Mouse (Mus musculus) embryonic facial prominence, embryonic 14.5 days (tissue): Measurements from ENCODE around the gene Paqr6. TPM values are rescaled to one million over a fixed set of nuclear protein-coding genes. Genes with fewer than 3 reads are reported as not detected.
A peak's percentile ranks its signal among the peaks of the same experiment; 100 is the strongest.

Experiments used
- ATAC-seq: fragments of 200-750 bp; cut with Nextera tagmentation; 2 replicates; pipeline ENCODE4 v1.8.0; 2017; ENCODE audit warnings: low read depth, moderate number of reproducible peaks, moderate TSS enrichment
- DNase-seq: peaks from one replicate; pipeline ENCODE4 v3.0.0-alpha.2; 2015; ENCODE audit warnings: low spot score
- H3K27ac ChIP-seq: fragments of 300-500 bp; sonication (generic); replicated peaks from 2 replicates; pipeline ENCODE4 v1.5.1; 2014; ENCODE audit warnings: low read depth, mild to moderate bottlenecking, low read length, moderate library complexity
- H3K27me3 ChIP-seq: fragments of 300-500 bp; sonication (generic); replicated peaks from 2 replicates; pipeline ENCODE4 v1.6.1; 2014; ENCODE audit warnings: low read length; ENCODE audit not compliant: control insufficient read depth, insufficient read depth
- H3K36me3 ChIP-seq: fragments of 300-500 bp; sonication (generic); 2 replicates; pipeline ENCODE4 v1.6.1; 2014; ENCODE audit warnings: low read length, mixed read lengths; ENCODE audit not compliant: control insufficient read depth, insufficient read depth
- H3K4me1 ChIP-seq: fragments of 300-500 bp; sonication (generic); 2 replicates; pipeline ENCODE4 v1.6.1; 2014; ENCODE audit warnings: antibody characterized with exemption, low read length; ENCODE audit not compliant: control insufficient read depth, insufficient read depth
- H3K4me2 ChIP-seq: fragments of 300-500 bp; sonication (generic); 2 replicates; pipeline ENCODE4 v1.6.1; 2014; ENCODE audit warnings: low read depth, mild to moderate bottlenecking, low read length, moderate library complexity, mixed read lengths
- H3K4me3 ChIP-seq: fragments of 300-500 bp; sonication (generic); 2 replicates; pipeline ENCODE4 v1.5.1; 2014; ENCODE audit warnings: low read depth, mild to moderate bottlenecking, low read length
- H3K9ac ChIP-seq: fragments of 300-500 bp; sonication (generic); 2 replicates; pipeline ENCODE4 v1.6.1; 2014; ENCODE audit warnings: low read depth, mild to moderate bottlenecking, low read length, moderate library complexity, mixed read lengths
- H3K9me3 ChIP-seq: fragments of 300-500 bp; sonication (generic); 2 replicates; pipeline ENCODE4 v1.6.1; 2016; ENCODE audit warnings: low read length; ENCODE audit not compliant: control insufficient read depth
- WGBS: fragments of 180-500 bp; shearing (Covaris S2); extraction: QIAGEN DNeasy Blood & Tissue Kit; methylation state at CpG from one replicate; pipeline ENCODE4 v1.1.7; 2014; 5-methylcytosine and 5-hydroxymethylcytosine counted together
- polyA plus RNA-seq: library from polyadenylated mRNA; unstranded; fragments of >200 nt; fragmentation: Nextera tagmentation; extraction: Ambion mirVana; gene quantifications from 2 replicates; pipeline ENCODE4 v1.2.1, GENCODE M21; 2014

Paqr6 gene
- polyA plus RNA-seq = 7.3 and 9.2 TPM in 2 replicates

GRCm38 (mm10) chr3:88364337-88364736, at the start of gene Paqr6:
Gene Paqr6 (plus strand): TSS chr3:88364584.
- Histone ChIP-seq H3K27ac (peak within 1 kb of the TSS; percentile 48; the same call in 1 of the 2 replicates), H3K4me3 (peak within 1 kb of the TSS; percentile 5; the same call in 1 of the 2 replicates), H3K9ac (peak within 1 kb of the TSS; percentile 42; the same call in 1 of the 2 replicates), H3K4me2 (peak within 1 kb of the TSS; percentile 41), H3K4me1 (peaks cover 6% of the 10 kb centered on the region; the same call in 1 of the 2 replicates), H3K27me3 (peaks cover 16% of the 10 kb centered on the region), H3K36me3 (peaks cover 32% of the 10 kb centered on the region), H3K9me3 (no peaks in the 10 kb centered on the region)
- WGBS = 2% methylated on average over 15 of the region's 16 CpGs
- ATAC-seq (0 out of 2 replicates have a peak, but pooled peaks have one; percentile 22), DNase-seq (peak; percentile 47)

GRCm38 (mm10) chr3:88324951-88325405, 39.4 kb upstream of the Paqr6 start, which contains the start of gene Glmp:
Gene Glmp (plus strand): TSS chr3:88325023.
- DNase-seq (peak; percentile 93), ATAC-seq (peak; percentile 86)
- no peak within 1 kb of the TSS for H3K27ac ChIP-seq
- peak within 1 kb of the TSS; percentile 81 for H3K9ac ChIP-seq
- peak within 1 kb of the TSS; percentile 86 for H3K4me3 ChIP-seq
- no peaks in the 10 kb centered on the region for H3K27me3 ChIP-seq
- H3K4me2 ChIP-seq = peak within 1 kb of the TSS; percentile 65
- peaks cover 65% of the 10 kb centered on the region for H3K36me3 ChIP-seq
- under 1% methylated on average over 10 of the region's 10 CpGs for WGBS
- H3K4me1 ChIP-seq = peaks cover 7% of the 10 kb centered on the region; the same call in 1 of the 2 replicates
- H3K9me3 ChIP-seq = no peaks in the 10 kb centered on the region

GRCm38 (mm10) chr3:88328956-88329355, 35.4 kb upstream of the Paqr6 start:
- H3K4me3 ChIP-seq = no peak overlapping the region
- ATAC-seq = no peak
- no peak overlapping the region for H3K9ac ChIP-seq
- WGBS = 80% methylated on average over 5 of the region's 5 CpGs
- H3K27me3 ChIP-seq = no peaks in the 10 kb centered on the region
- DNase-seq = no peak
- H3K27ac ChIP-seq = no peak overlapping the region
- no peaks in the 10 kb centered on the region for H3K9me3 ChIP-seq
- H3K4me2 ChIP-seq = no peak overlapping the region
- peaks cover 34% of the 10 kb centered on the region for H3K36me3 ChIP-seq
- peaks cover 7% of the 10 kb centered on the region; the same call in 1 of the 2 replicates for H3K4me1 ChIP-seq

- Histone ChIP-seq H3K4me3 (no peak overlapping the region), H3K36me3 (peaks cover 34% of the 10 kb centered on the region), H3K27ac (no peak overlapping the region), H3K4me2 (no peak overlapping the region), H3K27me3 (no peaks in the 10 kb centered on the region), H3K9me3 (no peaks in the 10 kb centered on the region), H3K4me1 (no peaks in the 10 kb centered on the region), H3K9ac (no peak overlapping the region)
- no peak for ATAC-seq
- WGBS = 31% methylated on average over 2 of the region's 2 CpGs
- no peak for DNase-seq
Observed at GRCm38 (mm10) chr3:88331282-88331681, 33.1 kb upstream of the Paqr6 start.

- Histone ChIP-seq H3K4me3 (peak overlapping the region; percentile 22), H3K27me3 (no peaks in the 10 kb centered on the region), H3K36me3 (peaks cover 9% of the 10 kb centered on the region; the same call in 1 of the 2 replicates), H3K27ac (0 out of 2 replicates have a peak overlapping the region, but pooled peaks have one; percentile 29), H3K4me2 (peak overlapping the region; percentile 31), H3K4me1 (peaks cover 5% of the 10 kb centered on the region; the same call in 1 of the 2 replicates), H3K9me3 (no peaks in the 10 kb centered on the region), H3K9ac (0 out of 2 replicates have a peak overlapping the region, but pooled peaks have one; percentile 39)
- DNase-seq = peak; percentile 68
- ATAC-seq = no peak; the same call in 1 of the 2 replicates
- 40% methylated on average over 12 of the region's 12 CpGs for WGBS
Observed at GRCm38 (mm10) chr3:88334029-88334658, 30.2 kb upstream of the Paqr6 start.

- 0 out of 2 replicates have a peak, but pooled peaks cover under 1% of the 10 kb centered on the region for H3K36me3 ChIP-seq
- peak overlapping the region; percentile 40; the same call in 1 of the 2 replicates for H3K27ac ChIP-seq
- H3K9ac ChIP-seq = peak overlapping the region; percentile 76
- WGBS = 29% methylated on average over 3 of the region's 3 CpGs
- H3K9me3 ChIP-seq = no peaks in the 10 kb centered on the region
- H3K4me3 ChIP-seq = peak overlapping the region; percentile 68
- no peak for DNase-seq
- ATAC-seq = no peak
- H3K4me2 ChIP-seq = peak overlapping the region; percentile 80
- no peaks in the 10 kb centered on the region for H3K27me3 ChIP-seq
- H3K4me1 ChIP-seq = peaks cover 5% of the 10 kb centered on the region; the same call in 1 of the 2 replicates
Observed at GRCm38 (mm10) chr3:88334902-88335435, 29.4 kb upstream of the Paqr6 start.

- under 1% methylated on average over 27 of the region's 27 CpGs for WGBS
- Histone ChIP-seq H3K36me3 (no peaks in the 10 kb centered on the region), H3K27ac (peak overlapping the region; percentile 87), H3K9me3 (no peaks in the 10 kb centered on the region), H3K9ac (peak overlapping the region; percentile 76), H3K4me2 (peak overlapping the region; percentile 80), H3K27me3 (no peaks in the 10 kb centered on the region), H3K4me1 (peaks cover 5% of the 10 kb centered on the region; the same call in 1 of the 2 replicates), H3K4me3 (peak overlapping the region; percentile 68)
- peak; percentile 42; the same call in 1 of the 2 replicates for ATAC-seq
- peak; percentile 25 for DNase-seq
Observed at GRCm38 (mm10) chr3:88335436-88336053, 28.8 kb upstream of the Paqr6 start.
